Mouse (Mus musculus) forebrain, embryonic 16.5 days (tissue): Measurements from ENCODE around the gene Elavl4. TPM values are rescaled to one million over a fixed set of nuclear protein-coding genes. Genes with fewer than 3 reads are reported as not detected.
A peak's percentile ranks its signal among the peaks of the same experiment; 100 is the strongest.

Experiments
- ATAC-seq: fragments of 200-750 bp; cut with Nextera tagmentation; 2 replicates; pipeline ENCODE4 v1.8.0; 2017; ENCODE audit warnings: mild to moderate bottlenecking, moderate library complexity
- H3K27ac ChIP-seq: fragments of 300-500 bp; sonication (generic); 2 replicates; pipeline ENCODE4 v1.5.1; 2014; ENCODE audit warnings: low read length, control low read depth
- H3K27me3 ChIP-seq: fragments of 300-500 bp; sonication (generic); replicated peaks from 2 replicates; pipeline ENCODE4 v1.6.1; 2014; ENCODE audit warnings: low read length; ENCODE audit not compliant: control insufficient read depth, insufficient read depth
- H3K36me3 ChIP-seq: fragments of 300-500 bp; sonication (generic); 2 replicates; pipeline ENCODE4 v1.6.1; 2014; ENCODE audit not compliant: control insufficient read depth, insufficient read depth
- H3K4me1 ChIP-seq: fragments of 300-500 bp; sonication (generic); replicated peaks from 2 replicates; pipeline ENCODE4 v1.6.1; 2014; ENCODE audit warnings: low read length; ENCODE audit not compliant: control insufficient read depth, insufficient read depth
- H3K4me2 ChIP-seq: fragments of 300-500 bp; sonication (generic); 2 replicates; pipeline ENCODE4 v1.6.1; 2014; ENCODE audit warnings: mild to moderate bottlenecking, low read length, control low read depth
- H3K4me3 ChIP-seq: fragments of 300-500 bp; sonication (generic); replicated peaks from 2 replicates; pipeline ENCODE4 v1.5.1; 2014; ENCODE audit warnings: mild to moderate bottlenecking, low read length, control low read depth
- H3K9ac ChIP-seq: fragments of 300-500 bp; sonication (generic); replicated peaks from 2 replicates; pipeline ENCODE4 v1.6.1; 2014; ENCODE audit warnings: low read depth, low read length, control low read depth
- H3K9me3 ChIP-seq: fragments of 300-500 bp; sonication (generic); 2 replicates; pipeline ENCODE4 v1.6.1; 2016; ENCODE audit warnings: low read length; ENCODE audit not compliant: control insufficient read depth
- WGBS: fragments of 180-500 bp; shearing (Covaris S2); extraction: QIAGEN DNeasy Blood & Tissue Kit; methylation state at CpG from one replicate; pipeline ENCODE4 v1.1.7; 2014; 5-methylcytosine and 5-hydroxymethylcytosine counted together
- polyA plus RNA-seq: library from polyadenylated mRNA; unstranded; fragments of >200 nt; fragmentation: Nextera tagmentation; extraction: Ambion mirVana; gene quantifications from 2 replicates; pipeline ENCODE4 v1.2.1, GENCODE M21; 2015

Elavl4 gene
- polyA plus RNA-seq, 1 experiment from 2014 or later, result 254 TPM

DNA sequence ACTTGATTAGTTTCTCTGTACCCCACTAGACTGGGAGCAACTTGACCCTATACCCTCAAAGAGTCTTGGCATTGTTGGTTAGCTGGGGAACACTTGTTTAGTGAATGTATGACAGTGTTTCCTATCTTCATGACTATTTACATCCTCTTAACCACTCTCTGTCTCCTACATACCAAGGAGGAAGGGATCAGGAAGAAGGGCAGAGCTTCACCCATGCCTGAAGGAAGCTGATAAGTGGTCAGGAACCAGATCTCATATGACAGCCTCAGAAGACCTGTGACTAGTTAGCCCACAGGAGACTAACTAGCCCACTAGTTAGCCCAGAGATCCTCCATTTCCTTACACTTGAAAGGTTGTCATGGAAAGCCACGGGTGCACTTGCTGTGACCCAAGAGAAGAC, 117.2 kb downstream of the Elavl4 start:
- ATAC-seq, result no peak
- no peak overlapping the region for H3K9ac ChIP-seq
- peaks cover 8% of the 10 kb centered on the region for H3K36me3 ChIP-seq
- H3K4me3 ChIP-seq, result no peak overlapping the region
- no peak overlapping the region for H3K27ac ChIP-seq
- H3K9me3 ChIP-seq, result no peaks in the 10 kb centered on the region
- H3K4me1 ChIP-seq, result no peaks in the 10 kb centered on the region
- H3K27me3 ChIP-seq, result no peaks in the 10 kb centered on the region
- WGBS, result 62% methylated on average over 1 of the region's 1 CpGs
- no peak overlapping the region for H3K4me2 ChIP-seq

DNA sequence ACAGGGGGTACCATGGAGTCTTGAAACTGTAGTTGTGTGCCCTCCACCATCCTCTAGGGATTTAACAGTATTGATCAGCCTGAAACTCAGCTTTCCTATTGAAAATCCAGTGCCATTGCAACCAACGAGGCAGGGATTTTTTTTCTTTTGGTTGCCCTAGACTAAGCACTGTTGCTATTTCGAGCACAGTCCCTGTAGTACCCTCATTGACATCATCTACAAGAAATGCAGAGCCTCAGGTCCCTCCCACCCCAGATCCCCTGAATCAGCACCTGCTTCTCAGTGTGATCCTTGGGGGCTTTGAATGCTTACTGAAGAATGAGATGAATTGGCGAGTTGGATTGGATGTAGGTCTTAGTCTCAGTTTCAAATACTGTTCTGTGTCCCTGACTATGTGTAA, 119.4 kb downstream of the Elavl4 start:
- WGBS, result 40% methylated on average over 3 of the region's 3 CpGs
- H3K4me3 ChIP-seq, result no peak overlapping the region
- ATAC-seq, result 0 out of 2 replicates have a peak, but pooled peaks have one; percentile 39
- H3K4me2 ChIP-seq, result no peak overlapping the region
- no peak overlapping the region for H3K27ac ChIP-seq
- H3K9me3 ChIP-seq, result no peaks in the 10 kb centered on the region
- no peaks in the 10 kb centered on the region for H3K4me1 ChIP-seq
- H3K27me3 ChIP-seq, result no peaks in the 10 kb centered on the region
- no peak overlapping the region for H3K9ac ChIP-seq
- peaks cover 5% of the 10 kb centered on the region; the same call in 1 of the 2 replicates for H3K36me3 ChIP-seq

GRCm38 (mm10) chr4:110231799-110232198, 119.9 kb downstream of the Elavl4 start:
- Histone ChIP-seq H3K27ac (no peak overlapping the region), H3K27me3 (no peaks in the 10 kb centered on the region), H3K9me3 (no peaks in the 10 kb centered on the region), H3K9ac (no peak overlapping the region), H3K36me3 (peaks cover 5% of the 10 kb centered on the region; the same call in 1 of the 2 replicates), H3K4me2 (no peak overlapping the region), H3K4me1 (no peaks in the 10 kb centered on the region), H3K4me3 (no peak overlapping the region)
- WGBS, result 56% methylated on average over 4 of the region's 4 CpGs
- ATAC-seq, result no peak; the same call in 1 of the 2 replicates

DNA sequence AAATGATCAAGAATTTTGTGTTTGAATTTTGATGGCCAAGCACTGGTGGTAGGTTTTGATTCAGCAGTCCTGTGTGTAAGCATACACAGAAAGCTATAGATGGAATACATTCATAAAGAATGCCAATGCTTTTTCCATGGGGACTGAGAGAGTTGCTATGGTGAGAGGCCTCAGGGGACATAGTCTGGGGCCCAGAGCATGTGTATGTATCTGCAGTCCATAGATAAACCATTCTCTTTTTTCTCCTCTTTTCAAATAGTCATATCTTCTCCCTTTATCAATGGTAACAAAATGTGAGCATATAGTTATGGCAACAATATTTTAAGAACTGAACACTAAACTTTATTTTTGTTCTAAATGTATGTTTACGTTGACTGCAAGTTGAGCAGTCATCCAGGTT, 122.1 kb downstream of the Elavl4 start:
- WGBS, result 96% methylated on average over 1 of the region's 1 CpGs
- no peak overlapping the region for H3K9ac ChIP-seq
- no peak overlapping the region for H3K27ac ChIP-seq
- ATAC-seq, result no peak
- H3K4me3 ChIP-seq, result no peak overlapping the region
- no peak overlapping the region for H3K4me2 ChIP-seq
- no peaks in the 10 kb centered on the region for H3K27me3 ChIP-seq
- H3K9me3 ChIP-seq, result no peaks in the 10 kb centered on the region
- no peaks in the 10 kb centered on the region for H3K4me1 ChIP-seq
- peaks cover 6% of the 10 kb centered on the region for H3K36me3 ChIP-seq

GRCm38 (mm10) chr4:110229238-110229637, 122.5 kb downstream of the Elavl4 start:
- ATAC-seq, result no peak
- H3K4me3 ChIP-seq, result no peak overlapping the region
- H3K4me2 ChIP-seq, result no peak overlapping the region
- H3K9ac ChIP-seq, result no peak overlapping the region
- H3K4me1 ChIP-seq, result no peaks in the 10 kb centered on the region
- H3K9me3 ChIP-seq, result no peaks in the 10 kb centered on the region
- H3K36me3 ChIP-seq, result peaks cover 6% of the 10 kb centered on the region
- H3K27ac ChIP-seq, result no peak overlapping the region
- H3K27me3 ChIP-seq, result no peaks in the 10 kb centered on the region

- no peak overlapping the region for H3K4me2 ChIP-seq
- WGBS, result 63% methylated on average over 8 of the region's 8 CpGs
- no peak overlapping the region for H3K4me3 ChIP-seq
- no peak overlapping the region for H3K27ac ChIP-seq
- H3K27me3 ChIP-seq, result no peaks in the 10 kb centered on the region
- H3K4me1 ChIP-seq, result no peaks in the 10 kb centered on the region
- peaks cover 6% of the 10 kb centered on the region for H3K36me3 ChIP-seq
- H3K9me3 ChIP-seq, result no peaks in the 10 kb centered on the region
- ATAC-seq, result no peak
- no peak overlapping the region for H3K9ac ChIP-seq
These were observed 124.1 kb downstream of the Elavl4 start for GRCm38 (mm10) chr4:110227621-110228031.

- Histone ChIP-seq H3K4me3 (no peak overlapping the region), H3K27ac (no peak overlapping the region), H3K9me3 (no peaks in the 10 kb centered on the region), H3K4me1 (no peaks in the 10 kb centered on the region), H3K36me3 (peaks cover 6% of the 10 kb centered on the region), H3K27me3 (no peaks in the 10 kb centered on the region), H3K9ac (no peak overlapping the region), H3K4me2 (no peak overlapping the region)
- WGBS, result 89% methylated on average over 10 of the region's 10 CpGs
- ATAC-seq, result no peak
These were observed 126.2 kb downstream of the Elavl4 start for GRCm38 (mm10) chr4:110225492-110225891.

- H3K27me3 ChIP-seq, result no peaks in the 10 kb centered on the region
These were observed 132.9 kb downstream of the Elavl4 start for GRCm38 (mm10) chr4:110218819-110219218.

DNA sequence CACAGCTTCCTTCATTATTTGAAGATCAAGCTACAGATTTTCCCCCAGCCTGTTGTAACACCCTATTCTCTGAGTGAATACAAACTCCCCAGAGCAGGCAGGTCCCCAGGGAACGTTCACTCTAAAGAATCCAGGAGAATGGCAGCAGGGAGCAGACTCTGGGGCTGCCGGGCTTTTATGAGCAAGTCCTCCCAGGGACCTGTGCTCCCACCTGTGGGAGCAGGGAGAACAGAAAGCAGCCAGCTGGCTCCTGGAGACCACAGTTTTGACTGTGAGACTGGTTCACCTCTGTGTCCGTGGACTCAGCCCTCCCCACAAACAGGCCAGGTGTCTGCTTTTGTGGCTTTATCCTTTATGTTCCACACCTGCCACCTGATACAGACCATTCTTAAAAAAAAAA, 134.2 kb downstream of the Elavl4 start:
- ATAC-seq, result no peak
- WGBS, result 40% methylated on average over 3 of the region's 3 CpGs
- H3K36me3 ChIP-seq, result no peaks in the 10 kb centered on the region

More at GRCm38 (mm10) chr4:110218819-110219218, 132.9 kb downstream of the Elavl4 start:
- WGBS, result 90% methylated on average over 5 of the region's 5 CpGs
- Histone ChIP-seq H3K36me3 (no peaks in the 10 kb centered on the region), H3K4me1 (0 out of 2 replicates have a peak, but pooled peaks cover 2% of the 10 kb centered on the region), H3K9me3 (no peaks in the 10 kb centered on the region), H3K4me3 (no peak overlapping the region), H3K9ac (no peak overlapping the region), H3K4me2 (no peak overlapping the region), H3K27ac (no peak overlapping the region)
- ATAC-seq, result no peak

GRCm38 (mm10) chr4:110214543-110214942, 137.2 kb downstream of the Elavl4 start:
- H3K9ac ChIP-seq, result no peak overlapping the region
- H3K4me3 ChIP-seq, result no peak overlapping the region
- H3K36me3 ChIP-seq, result peaks cover 10% of the 10 kb centered on the region
- ATAC-seq, result no peak
- WGBS, result 92% methylated on average over 6 of the region's 6 CpGs
- no peak overlapping the region for H3K4me2 ChIP-seq
- H3K9me3 ChIP-seq, result no peaks in the 10 kb centered on the region
- H3K27ac ChIP-seq, result no peak overlapping the region
- H3K4me1 ChIP-seq, result peaks cover 26% of the 10 kb centered on the region
- H3K27me3 ChIP-seq, result no peaks in the 10 kb centered on the region

More for the DNA sequence above, 134.2 kb downstream of the Elavl4 start:
- Histone ChIP-seq H3K4me2 (no peak overlapping the region), H3K27me3 (no peaks in the 10 kb centered on the region), H3K4me1 (0 out of 2 replicates have a peak, but pooled peaks cover 5% of the 10 kb centered on the region), H3K9me3 (no peaks in the 10 kb centered on the region), H3K4me3 (no peak overlapping the region), H3K9ac (no peak overlapping the region), H3K27ac (no peak overlapping the region)
